Mouse (Mus musculus): Measurements from ENCODE around the gene Atp6v0d1. TPM values are rescaled to one million over a fixed set of nuclear protein-coding genes. Genes with fewer than 3 reads are reported as not detected.

Atp6v0d1 gene
- polyA plus RNA-seq, 1 experiment from 2014 or later: 75.4 TPM

- Histone ChIP-seq H3K36me3 (0 out of 2 replicates have a peak, but pooled peaks cover 8% of the 10 kb centered on the region), H3K4me1 (peaks cover 36% of the 10 kb centered on the region), H3K27me3 (peaks cover 17% of the 10 kb centered on the region), H3K9me3 (no peaks in the 10 kb centered on the region), H3K4me3 (peak within 1 kb of the TSS; percentile 60), H3K27ac (peak within 1 kb of the TSS; percentile 54), H3K4me2 (replicated peaks) (peak within 1 kb of the TSS; percentile 97), H3K9ac (peak within 1 kb of the TSS; percentile 66)
- peak; percentile 47 for ATAC-seq (ENCODE audit: insufficient number of reproducible peaks, insufficient read depth, low FRiP score, low TSS enrichment)
- WGBS: under 1% methylated on average over 67 of the region's 68 CpGs
These were observed 47.2 kb downstream of the Atp6v0d1 start, which contains the start of gene Hsd11b2 for GRCm38 (mm10) chr8:105518436-105519313. TSS of gene Hsd11b2 (plus strand) at chr8:105518755.

- no peak overlapping the region for H3K27ac ChIP-seq
- no peak overlapping the region for H3K9ac ChIP-seq
- 0 out of 2 replicates have a peak, but pooled peaks cover 4% of the 10 kb centered on the region for H3K36me3 ChIP-seq
- H3K4me2 ChIP-seq (replicated peaks): no peak overlapping the region
- no peaks in the 10 kb centered on the region for H3K9me3 ChIP-seq
- no peak overlapping the region for H3K4me3 ChIP-seq
- peaks cover 36% of the 10 kb centered on the region for H3K4me1 ChIP-seq
- WGBS: 40% methylated on average over 8 of the region's 8 CpGs
- ATAC-seq (ENCODE audit: insufficient number of reproducible peaks, insufficient read depth, low FRiP score, low TSS enrichment): no peak
- peaks cover 17% of the 10 kb centered on the region for H3K27me3 ChIP-seq
These were observed 48.5 kb downstream of the Atp6v0d1 start for GRCm38 (mm10) chr8:105517346-105517745.

- no peak overlapping the region for H3K27ac ChIP-seq
- H3K9ac ChIP-seq: no peak overlapping the region
- H3K4me1 ChIP-seq: peaks cover 34% of the 10 kb centered on the region
- H3K4me3 ChIP-seq: peak overlapping the region; percentile 6
- H3K4me2 ChIP-seq (replicated peaks): peak overlapping the region; percentile 42
- 11% methylated on average over 12 of the region's 12 CpGs for WGBS
- no peak for ATAC-seq (ENCODE audit: insufficient number of reproducible peaks, insufficient read depth, low FRiP score, low TSS enrichment)
- H3K27me3 ChIP-seq: peaks cover 17% of the 10 kb centered on the region
- H3K36me3 ChIP-seq: no peaks in the 10 kb centered on the region
- H3K9me3 ChIP-seq: no peaks in the 10 kb centered on the region
These were observed 49.7 kb downstream of the Atp6v0d1 start for GRCm38 (mm10) chr8:105516018-105516645.

- H3K9ac ChIP-seq: no peak overlapping the region
These were observed 51.2 kb downstream of the Atp6v0d1 start for GRCm38 (mm10) chr8:105514656-105515055.

DNA sequence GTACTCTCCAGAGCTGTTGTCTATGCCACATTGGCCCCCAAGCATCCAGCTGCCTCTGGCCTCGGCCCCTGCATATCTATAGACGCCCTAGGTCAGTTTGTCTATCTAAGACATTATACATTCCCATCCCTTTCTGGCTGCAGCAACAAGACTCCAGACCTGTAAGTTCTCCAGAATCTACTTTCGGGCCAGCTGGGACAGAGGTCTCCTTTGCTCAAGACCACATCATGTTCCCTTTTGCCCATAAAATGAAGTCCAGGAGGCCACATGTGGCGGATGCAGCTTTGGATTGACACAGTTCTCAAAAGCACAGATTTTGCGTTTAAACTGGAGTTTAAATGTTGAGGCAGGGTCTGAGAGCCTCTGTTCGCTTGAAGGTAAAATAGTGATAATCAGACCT lies 51.7 kb downstream of the Atp6v0d1 start:
- Histone ChIP-seq H3K27me3 (peaks cover 10% of the 10 kb centered on the region), H3K36me3 (no peaks in the 10 kb centered on the region), H3K4me1 (peaks cover 31% of the 10 kb centered on the region), H3K9me3 (no peaks in the 10 kb centered on the region), H3K9ac (no peak overlapping the region), H3K4me3 (no peak overlapping the region), H3K27ac (no peak overlapping the region), H3K4me2 (replicated peaks) (no peak overlapping the region)
- 76% methylated on average over 6 of the region's 6 CpGs for WGBS
- no peak for ATAC-seq (ENCODE audit: insufficient number of reproducible peaks, insufficient read depth, low FRiP score, low TSS enrichment)

More at GRCm38 (mm10) chr8:105514656-105515055, 51.2 kb downstream of the Atp6v0d1 start:
- H3K4me3 ChIP-seq: no peak overlapping the region
- no peaks in the 10 kb centered on the region for H3K36me3 ChIP-seq
- no peak overlapping the region for H3K4me2 ChIP-seq (replicated peaks)
- peaks cover 31% of the 10 kb centered on the region for H3K4me1 ChIP-seq
- no peak for ATAC-seq (ENCODE audit: insufficient number of reproducible peaks, insufficient read depth, low FRiP score, low TSS enrichment)
- H3K27me3 ChIP-seq: peaks cover 13% of the 10 kb centered on the region
- 78% methylated on average over 5 of the region's 5 CpGs for WGBS
- no peak overlapping the region for H3K27ac ChIP-seq
- H3K9me3 ChIP-seq: no peaks in the 10 kb centered on the region

GRCm38 (mm10) chr8:105509997-105510735 lies 55.7 kb downstream of the Atp6v0d1 start:
- Histone ChIP-seq H3K4me3 (no peak overlapping the region), H3K27ac (peak overlapping the region; percentile 72; the same call in 1 of the 2 replicates), H3K27me3 (no peaks in the 10 kb centered on the region), H3K36me3 (no peaks in the 10 kb centered on the region), H3K9ac (no peak overlapping the region), H3K4me1 (peaks cover 24% of the 10 kb centered on the region), H3K9me3 (no peaks in the 10 kb centered on the region), H3K4me2 (replicated peaks) (no peak overlapping the region)
- 29% methylated on average over 12 of the region's 12 CpGs for WGBS
- no peak for ATAC-seq (ENCODE audit: insufficient number of reproducible peaks, insufficient read depth, low FRiP score, low TSS enrichment)

DNA sequence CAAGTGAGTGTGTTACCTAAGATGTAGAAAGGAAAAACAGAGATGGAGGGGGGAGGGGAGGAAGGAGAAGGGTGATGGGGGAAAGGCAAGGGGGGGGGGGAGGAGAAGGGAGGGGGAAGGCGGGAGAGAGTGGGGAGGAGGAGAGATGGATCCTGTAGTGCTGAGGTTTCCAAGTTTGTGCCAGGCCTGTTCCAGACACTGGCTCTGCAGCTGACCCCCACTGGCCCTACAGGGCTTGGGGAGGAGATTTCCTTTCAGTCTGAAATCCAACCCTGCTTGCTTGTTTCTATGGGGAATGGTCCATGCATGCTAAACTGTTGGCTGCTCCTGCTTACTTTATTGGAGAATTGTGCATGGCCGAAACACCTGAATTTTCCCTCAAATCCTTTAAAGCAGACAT lies 57.1 kb downstream of the Atp6v0d1 start:
- 32% methylated on average over 1 of the region's 2 CpGs for WGBS
- no peak for ATAC-seq (ENCODE audit: insufficient number of reproducible peaks, insufficient read depth, low FRiP score, low TSS enrichment)
- Histone ChIP-seq H3K4me2 (replicated peaks) (no peak overlapping the region), H3K27ac (peak overlapping the region; percentile 72), H3K9ac (no peak overlapping the region), H3K27me3 (no peaks in the 10 kb centered on the region), H3K4me1 (peaks cover 24% of the 10 kb centered on the region), H3K4me3 (no peak overlapping the region), H3K36me3 (no peaks in the 10 kb centered on the region), H3K9me3 (no peaks in the 10 kb centered on the region)

- Histone ChIP-seq H3K4me1 (peaks cover 24% of the 10 kb centered on the region), H3K9me3 (no peaks in the 10 kb centered on the region), H3K36me3 (no peaks in the 10 kb centered on the region), H3K4me2 (replicated peaks) (no peak overlapping the region), H3K27me3 (no peaks in the 10 kb centered on the region), H3K27ac (no peak overlapping the region), H3K4me3 (no peak overlapping the region), H3K9ac (no peak overlapping the region)
- 75% methylated on average over 6 of the region's 6 CpGs for WGBS
- ATAC-seq (ENCODE audit: insufficient number of reproducible peaks, insufficient read depth, low FRiP score, low TSS enrichment): no peak
These were observed 58.9 kb downstream of the Atp6v0d1 start for GRCm38 (mm10) chr8:105506977-105507376.

DNA sequence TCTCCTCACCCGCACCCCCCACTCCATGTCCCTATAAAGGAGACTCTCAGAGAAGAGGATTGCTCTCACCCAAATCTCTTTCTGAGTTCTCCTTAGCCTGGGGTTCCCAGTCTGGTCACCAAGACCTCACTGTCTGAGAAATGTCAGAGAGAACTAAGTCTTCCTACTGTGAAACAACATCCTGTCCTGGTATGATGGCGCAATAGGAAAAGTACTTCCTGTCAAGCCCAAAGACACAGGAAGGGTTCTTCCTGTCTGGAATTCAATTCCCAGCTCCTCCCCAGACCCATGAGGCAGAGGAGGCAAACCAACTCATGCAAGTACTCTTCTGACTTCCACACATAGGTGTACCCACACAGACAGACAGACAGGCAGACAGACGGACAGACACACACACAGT lies 61.2 kb downstream of the Atp6v0d1 start:
- Histone ChIP-seq H3K9ac (no peak overlapping the region), H3K27ac (no peak overlapping the region), H3K4me1 (peaks cover 13% of the 10 kb centered on the region), H3K9me3 (no peaks in the 10 kb centered on the region), H3K4me2 (replicated peaks) (no peak overlapping the region), H3K4me3 (no peak overlapping the region), H3K27me3 (no peaks in the 10 kb centered on the region), H3K36me3 (no peaks in the 10 kb centered on the region)
- no peak for ATAC-seq (ENCODE audit: insufficient number of reproducible peaks, insufficient read depth, low FRiP score, low TSS enrichment)
- 91% methylated on average over 3 of the region's 3 CpGs for WGBS

DNA sequence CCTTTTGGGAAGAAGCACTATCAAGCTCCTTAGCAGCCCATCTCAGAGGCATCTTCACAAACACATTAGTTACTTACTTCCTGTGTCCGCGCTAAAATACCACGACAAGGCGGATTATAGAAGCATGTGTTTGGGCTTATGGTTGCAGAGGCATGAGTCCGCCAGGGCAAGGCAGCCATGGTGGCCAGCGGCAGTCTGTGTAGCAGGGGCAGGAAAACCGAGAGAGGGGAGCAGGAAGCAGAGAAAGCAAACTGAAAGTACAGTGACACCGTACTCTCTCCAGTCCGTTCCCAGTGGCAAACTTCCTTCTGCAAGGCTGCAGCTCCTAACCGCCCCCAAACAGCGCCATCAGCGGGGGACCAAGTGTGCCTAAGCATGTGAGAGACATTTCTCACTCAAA lies 66.1 kb downstream of the Atp6v0d1 start:
- Histone ChIP-seq H3K36me3 (no peaks in the 10 kb centered on the region), H3K9me3 (no peaks in the 10 kb centered on the region), H3K4me2 (replicated peaks) (no peak overlapping the region), H3K9ac (no peak overlapping the region), H3K27me3 (no peaks in the 10 kb centered on the region), H3K4me1 (peaks cover 13% of the 10 kb centered on the region), H3K4me3 (no peak overlapping the region), H3K27ac (no peak overlapping the region)
- no peak for ATAC-seq (ENCODE audit: insufficient number of reproducible peaks, insufficient read depth, low FRiP score, low TSS enrichment)
- WGBS: 71% methylated on average over 12 of the region's 12 CpGs

DNA sequence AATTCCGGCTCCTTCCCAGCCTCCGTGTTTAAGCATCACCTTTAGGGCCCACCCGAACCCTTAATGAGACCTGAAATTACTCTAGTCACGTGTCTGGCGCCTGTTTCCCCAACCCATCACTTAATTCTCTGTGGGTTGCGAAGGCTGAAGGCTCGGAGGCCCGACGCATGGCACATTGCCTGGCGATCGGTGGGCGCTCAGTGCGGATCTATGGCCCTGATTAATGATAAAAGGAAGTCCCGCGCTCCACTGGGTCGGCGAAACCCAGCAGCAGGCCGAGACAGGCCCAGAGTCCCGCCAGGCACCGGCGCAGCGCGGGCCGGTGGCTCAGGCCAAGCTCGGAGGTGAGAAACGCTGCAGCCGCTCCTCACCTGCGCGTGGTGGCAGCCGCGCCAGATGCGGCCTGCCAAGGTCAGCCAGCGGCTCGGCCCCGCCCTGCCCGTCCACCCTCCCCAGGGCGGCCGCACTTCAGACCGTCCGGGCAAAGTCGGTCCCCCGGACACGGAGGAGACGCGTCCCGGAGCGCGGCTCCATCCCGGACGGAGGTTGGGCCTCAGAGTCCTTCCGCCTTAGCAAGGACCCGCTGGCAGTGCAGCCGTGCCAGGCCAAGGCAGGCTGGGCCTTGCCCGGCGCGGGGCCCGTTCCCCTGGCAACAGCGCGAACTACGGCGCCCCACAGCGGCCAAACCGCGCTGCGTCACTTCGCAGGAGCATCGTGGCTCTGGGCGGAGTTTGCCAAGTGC lies 69.2 kb downstream of the Atp6v0d1 start, which contains the start of gene Zdhhc1:
Zdhhc1 (minus strand) TSS at position 464 of the 742 bp plus-strand sequence.
- Histone ChIP-seq H3K27me3 (no peaks in the 10 kb centered on the region), H3K4me3 (peak within 1 kb of the TSS; percentile 79), H3K4me1 (peaks cover 26% of the 10 kb centered on the region), H3K36me3 (no peaks in the 10 kb centered on the region), H3K27ac (peak within 1 kb of the TSS; percentile 61), H3K9ac (peak within 1 kb of the TSS; percentile 91), H3K4me2 (replicated peaks) (peak within 1 kb of the TSS; percentile 88), H3K9me3 (no peaks in the 10 kb centered on the region)
- peak; percentile 81 for ATAC-seq (ENCODE audit: insufficient number of reproducible peaks, insufficient read depth, low FRiP score, low TSS enrichment)
- WGBS: under 1% methylated on average over 54 of the region's 68 CpGs

All from embryonic facial prominence, embryonic 12.5 days (tissue).